Mouse (Mus musculus) inflammation-experienced regulatory T-cells, adult 16 weeks (primary cell): ENCODE measurements around the gene Olfr902. TPM values are rescaled to one million over a fixed set of nuclear protein-coding genes. Genes with fewer than 3 reads are reported as not detected.

Experiments
- polyA plus RNA-seq: library from polyadenylated mRNA; unstranded; fragments of 100-300 nt; shearing (Covaris generic); gene quantifications from one replicate; pipeline ENCODE4 v1.2.1, GENCODE M21; 2017

Olfr902 gene
- not detected for polyA plus RNA-seq

GRCm38 (mm10) chr9:38447352-38447751 is at the start of gene Olfr902:
Gene Olfr902, plus strand, starts transcription at chr9:38447652.

GRCm38 (mm10) chr9:38401398-38401797 is 46.1 kb upstream of the Olfr902 start, which contains the start of gene Olfr147:
Gene Olfr147, plus strand, starts transcription at chr9:38401698.

GRCm38 (mm10) chr9:38429155-38429554 is 18.3 kb upstream of the Olfr902 start, which contains the start of gene Olfr901:
Gene Olfr901, plus strand, starts transcription at chr9:38429455.

GRCm38 (mm10) chr9:38462844-38463243 is 15.4 kb downstream of the Olfr902 start, which contains the start of gene Olfr904:
Gene Olfr904, plus strand, starts transcription at chr9:38463144.

GRCm38 (mm10) chr9:38470807-38471206 is 23.4 kb downstream of the Olfr902 start, which contains the start of gene Olfr905:
Gene Olfr905, plus strand, starts transcription at chr9:38471107.

GRCm38 (mm10) chr9:38486785-38487184 is 39.3 kb downstream of the Olfr902 start, which contains the start of gene Olfr906:
Gene Olfr906, plus strand, starts transcription at chr9:38487085.

GRCm38 (mm10) chr9:38495501-38495900 is 48.0 kb downstream of the Olfr902 start, which contains the start of gene Olfr907:
Gene Olfr907, plus strand, starts transcription at chr9:38495801.

Other genes starting within 250 kb of the Olfr902 start
- not detected for gene Olfr893, start 239.3 kb upstream of the Olfr902 start, polyA plus RNA-seq
- not detected for gene Olfr894, start 229.6 kb upstream of the Olfr902 start, polyA plus RNA-seq
- not detected for gene Olfr143, start 194.9 kb upstream of the Olfr902 start, polyA plus RNA-seq
- gene Olfr895, start 179.8 kb upstream of the Olfr902 start, polyA plus RNA-seq, result not detected
- gene Olfr896-ps1, start 156.5 kb upstream of the Olfr902 start, polyA plus RNA-seq, result not detected
- not detected for gene Olfr25, start 118.6 kb upstream of the Olfr902 start, polyA plus RNA-seq
- not detected for gene Olfr898, start 99.2 kb upstream of the Olfr902 start, polyA plus RNA-seq
- 0.12 TPM for gene Olfr250, start 80.8 kb upstream of the Olfr902 start, polyA plus RNA-seq
- not detected for gene Olfr251, start 70.6 kb upstream of the Olfr902 start, polyA plus RNA-seq
- gene Olfr147, start 46.0 kb upstream of the Olfr902 start, polyA plus RNA-seq, result not detected
- gene Olfr901, start 18.2 kb upstream of the Olfr902 start, polyA plus RNA-seq, result not detected
- not detected for gene Olfr904, start 15.5 kb downstream of the Olfr902 start, polyA plus RNA-seq
- 0.11 TPM for gene Olfr905, start 23.5 kb downstream of the Olfr902 start, polyA plus RNA-seq
- not detected for gene Olfr906, start 39.4 kb downstream of the Olfr902 start, polyA plus RNA-seq
- not detected for gene Olfr907, start 48.1 kb downstream of the Olfr902 start, polyA plus RNA-seq
- not detected for gene Olfr911-ps1, start 73.9 kb downstream of the Olfr902 start, polyA plus RNA-seq
- not detected for gene Olfr910, start 90.2 kb downstream of the Olfr902 start, polyA plus RNA-seq
- gene Olfr912, start 132.5 kb downstream of the Olfr902 start, polyA plus RNA-seq, result 0.09 TPM
- gene Olfr913, start 145.1 kb downstream of the Olfr902 start, polyA plus RNA-seq, result not detected
- not detected for gene Olfr914, start 157.4 kb downstream of the Olfr902 start, polyA plus RNA-seq
- not detected for gene Olfr916, start 212.2 kb downstream of the Olfr902 start, polyA plus RNA-seq
- gene Olfr917, start 218.2 kb downstream of the Olfr902 start, polyA plus RNA-seq, result not detected
- not detected for gene Olfr918, start 226.9 kb downstream of the Olfr902 start, polyA plus RNA-seq